Mouse (Mus musculus) liver, adult 2 months (tissue): Measurements from ENCODE around the gene Sorcs1.

ENCODE experiments used
- CTCF ChIP-seq: fragments of 200-500 bp; IDR thresholded peaks from 2 replicates; pipeline ENCODE4 v1.5.1; 2011; ENCODE audit warnings: low read depth, low read length, control low read depth
- POLR2A ChIP-seq: fragments of 200-500 bp; IDR thresholded peaks from 2 replicates; pipeline ENCODE4 v1.6.1; 2011; ENCODE audit warnings: low read length, control low read depth; ENCODE audit not compliant: insufficient read depth; ENCODE audit errors: extremely low read depth

GRCm38 (mm10) chr19:50674921-50675320 lies 3.5 kb downstream of the Sorcs1 start:
- TF ChIP-seq CTCF (no peak), POLR2A (no peak)
